Mouse (Mus musculus) erythroblast, embryonic 14.5 days (primary cell): ENCODE measurements around the gene Fsd1. TPM values are rescaled to one million over a fixed set of nuclear protein-coding genes. Genes with fewer than 3 reads are reported as not detected.

ENCODE experiments used
- H3K27me3 ChIP-seq: 2 replicates; pipeline ENCODE4 v1.6.1; 2012; ENCODE audit warnings: inconsistent platforms; ENCODE audit not compliant: control insufficient read depth
- H3K36me3 ChIP-seq: 2 replicates; pipeline ENCODE4 v1.6.1; 2012; ENCODE audit warnings: mild to moderate bottlenecking, inconsistent platforms; ENCODE audit not compliant: control insufficient read depth
- H3K4me1 ChIP-seq: 2 replicates; pipeline ENCODE4 v1.6.1; 2012; ENCODE audit warnings: inconsistent platforms; ENCODE audit not compliant: control insufficient read depth
- H3K4me3 ChIP-seq: replicated peaks from 2 replicates; pipeline ENCODE3; 2012; ENCODE audit warnings: moderate library complexity, mild to moderate bottlenecking, inconsistent platforms
- H3K9me3 ChIP-seq: 2 replicates; pipeline ENCODE4 v1.6.1; 2012; ENCODE audit warnings: low read length, inconsistent platforms, mixed read lengths; ENCODE audit not compliant: control insufficient read depth
- GATA1 ChIP-seq: IDR thresholded peaks from 2 replicates; pipeline ENCODE4 v1.6.1; 2012; ENCODE audit warnings: low read length, inconsistent platforms, mixed read lengths
- TAL1 ChIP-seq: IDR thresholded peaks from 3 replicates; pipeline ENCODE4 v1.6.1; 2012; ENCODE audit warnings: low read length, inconsistent platforms, mixed read lengths
- polyA plus RNA-seq: library from polyadenylated mRNA; stranded (reverse); fragments of >175 nt; gene quantifications from 2 replicates; pipeline ENCODE4 v1.2.3, GENCODE M21; 2012

Gene Fsd1
- polyA plus RNA-seq, 1 experiment = not detected

DNA sequence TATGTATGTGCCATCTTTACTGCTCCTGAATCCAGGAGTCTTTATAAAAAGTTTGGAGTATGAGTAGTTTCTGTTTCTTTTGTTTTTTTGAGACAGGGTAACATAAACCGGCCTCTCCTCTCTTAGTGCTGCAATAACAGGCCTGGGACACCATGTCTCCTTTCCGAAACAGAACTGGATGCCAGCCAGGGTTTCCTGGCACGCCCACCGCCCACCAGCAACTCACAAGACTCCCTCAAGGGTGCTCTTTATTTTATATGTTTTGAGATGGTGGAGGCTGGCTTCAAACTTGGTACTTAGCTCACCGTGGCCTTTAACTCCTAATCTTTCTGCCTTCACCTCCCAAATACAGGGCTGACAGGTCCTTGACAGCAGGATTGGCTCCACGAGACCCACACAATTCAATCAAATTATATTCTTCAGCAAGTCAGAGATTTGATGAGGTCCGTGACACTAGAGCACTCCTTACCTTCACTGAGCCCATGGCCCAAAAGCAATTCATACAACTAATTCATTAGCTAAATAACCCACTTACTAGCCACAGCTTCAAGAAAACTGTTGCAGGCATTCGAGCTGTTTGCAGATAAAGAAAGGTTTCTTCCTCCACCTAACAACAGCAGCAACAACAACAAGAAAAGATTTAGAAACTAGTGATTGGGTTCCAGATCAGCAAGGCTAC lies 52.4 kb downstream of the Fsd1 start:
- H3K4me3 ChIP-seq = no peak overlapping the region
- TF ChIP-seq TAL1 (no peak), GATA1 (no peak)
- peaks cover 39% of the 10 kb centered on the region for H3K36me3 ChIP-seq
- H3K27me3 ChIP-seq = no peaks in the 10 kb centered on the region
- H3K4me1 ChIP-seq = peaks cover 70% of the 10 kb centered on the region
- no peaks in the 10 kb centered on the region for H3K9me3 ChIP-seq

DNA sequence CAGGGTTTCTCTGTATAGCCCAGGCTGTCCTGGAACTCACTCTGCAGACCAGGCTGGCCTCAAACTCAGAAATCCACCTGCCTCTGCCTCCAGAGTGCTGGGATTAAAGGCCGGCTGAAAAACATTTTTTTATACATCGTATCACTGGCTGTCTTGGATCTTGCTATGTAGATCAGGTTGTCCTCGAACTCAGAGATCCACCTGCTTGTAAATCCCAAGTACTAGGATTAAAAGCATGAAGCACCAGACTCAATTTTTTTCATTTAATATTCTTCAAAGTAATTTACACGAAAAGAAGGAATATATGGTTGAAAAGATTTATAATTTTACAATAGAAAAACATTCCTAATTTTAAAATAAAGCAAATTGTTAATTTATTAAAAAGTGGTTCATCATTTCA lies 53.0 kb downstream of the Fsd1 start:
- Histone ChIP-seq H3K27me3 (no peaks in the 10 kb centered on the region), H3K9me3 (no peaks in the 10 kb centered on the region), H3K4me3 (peak overlapping the region; percentile 72), H3K4me1 (peaks cover 70% of the 10 kb centered on the region), H3K36me3 (peaks cover 39% of the 10 kb centered on the region)
- no peak for TF ChIP-seq GATA1
- TF ChIP-seq TAL1 = no peak

DNA sequence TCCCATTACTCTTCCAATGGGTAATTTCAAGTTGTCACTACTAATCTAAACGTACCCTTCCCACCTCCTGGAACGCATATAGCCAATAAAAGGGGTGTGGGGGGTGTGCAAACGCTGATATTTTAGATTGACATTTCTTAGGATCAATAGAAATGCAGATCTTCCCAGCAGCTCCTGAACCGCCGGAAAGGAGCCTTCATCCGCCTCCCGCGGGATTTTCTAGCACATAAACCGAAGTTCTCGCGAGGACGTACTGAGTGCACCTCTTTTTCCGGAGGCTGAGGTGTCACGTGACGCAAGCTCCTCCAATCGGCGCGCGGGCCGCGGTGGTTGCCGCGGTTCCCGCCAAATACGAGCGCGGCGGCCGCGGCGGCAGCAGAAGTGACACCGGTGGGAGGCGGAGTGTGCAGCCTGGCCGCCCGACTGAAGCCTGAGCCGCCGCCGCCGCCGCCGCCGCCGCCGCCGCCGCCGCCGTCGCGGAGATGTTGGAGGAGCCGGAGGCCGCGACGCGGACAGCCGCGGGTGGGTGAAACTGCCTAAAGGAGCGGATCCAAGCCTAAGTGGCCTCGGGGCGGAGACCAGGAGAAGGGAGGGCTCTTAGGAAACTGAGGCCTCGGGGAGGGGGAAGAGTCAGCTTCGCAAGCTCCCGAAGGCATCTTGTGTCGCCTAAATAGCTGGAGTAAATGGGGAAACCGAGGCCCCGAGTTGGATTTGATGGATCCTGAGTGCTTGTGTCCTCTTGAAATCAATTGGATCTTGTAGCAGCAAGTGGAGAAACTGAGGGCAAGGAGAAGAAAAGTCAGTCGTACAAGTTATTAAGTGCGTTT lies 53.9 kb downstream of the Fsd1 start, which contains the start of gene Chaf1a:
Gene Chaf1a, plus strand, starts transcription at position 410 of the 827 bp plus-strand sequence.
- Histone ChIP-seq H3K4me1 (peaks cover 61% of the 10 kb centered on the region), H3K4me3 (peak within 1 kb of the TSS; percentile 72), H3K27me3 (no peaks in the 10 kb centered on the region), H3K9me3 (no peaks in the 10 kb centered on the region), H3K36me3 (peaks cover 40% of the 10 kb centered on the region)
- TF ChIP-seq TAL1 (no peak), GATA1 (no peak)

DNA sequence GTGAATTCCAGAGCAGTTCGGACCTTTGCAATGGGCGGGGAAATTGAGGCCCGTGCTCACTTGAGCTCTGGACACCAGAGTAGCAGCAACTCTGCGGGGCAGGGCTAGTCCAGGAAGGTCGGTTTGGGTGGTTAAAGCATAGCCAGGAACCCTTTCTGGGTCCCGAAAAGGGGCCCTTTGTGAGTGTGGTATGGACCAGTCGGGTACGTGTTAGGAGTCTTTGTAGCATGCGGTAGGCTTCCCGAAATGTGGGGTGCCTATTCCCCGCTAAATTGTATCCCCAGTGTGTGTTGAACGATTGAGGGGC lies 54.5 kb downstream of the Fsd1 start:
- Histone ChIP-seq H3K36me3 (peaks cover 46% of the 10 kb centered on the region), H3K4me1 (peaks cover 58% of the 10 kb centered on the region), H3K9me3 (no peaks in the 10 kb centered on the region), H3K4me3 (peak overlapping the region; percentile 72), H3K27me3 (no peaks in the 10 kb centered on the region)
- TF ChIP-seq TAL1 (no peak), GATA1 (no peak)

Other genes starting within 250 kb of the Fsd1 start
- gene Adgre4, start 236.5 kb upstream of the Fsd1 start, polyA plus RNA-seq = not detected in 2 replicates
- not detected in 2 replicates for gene Zfp119a, start 107.6 kb upstream of the Fsd1 start, polyA plus RNA-seq
- 0.06 and 0.10 TPM in 2 replicates for gene Zfp959, start 94.4 kb upstream of the Fsd1 start, polyA plus RNA-seq
- not detected in 2 replicates for gene Zfp119b, start 37.0 kb upstream of the Fsd1 start, polyA plus RNA-seq
- gene Ebi3, start 33.9 kb upstream of the Fsd1 start, polyA plus RNA-seq = 0.34 and 0.37 TPM in 2 replicates
- 1.6 and 1.7 TPM in 2 replicates for gene Yju2, start 27.4 kb upstream of the Fsd1 start, polyA plus RNA-seq
- gene Shd, start 16.0 kb upstream of the Fsd1 start, polyA plus RNA-seq = not detected in 2 replicates
- 0.04 TPM in 1 of 2 replicates, not detected in the other for gene Stap2, start 19.1 kb downstream of the Fsd1 start, polyA plus RNA-seq
- 0.76 and 1.1 TPM in 2 replicates for gene Mpnd, start 19.2 kb downstream of the Fsd1 start, polyA plus RNA-seq
- gene Sh3gl1, start 50.1 kb downstream of the Fsd1 start, polyA plus RNA-seq = 5.9 TPM in 2 replicates
- gene Chaf1a, start 53.9 kb downstream of the Fsd1 start, polyA plus RNA-seq = 10.0 and 11.6 TPM in 2 replicates
- gene Ubxn6, start 88.5 kb downstream of the Fsd1 start, polyA plus RNA-seq = 3.4 and 4.0 TPM in 2 replicates
- 35.9 and 38.5 TPM in 2 replicates for gene Hdgfl2, start 93.1 kb downstream of the Fsd1 start, polyA plus RNA-seq
- not detected in 2 replicates for gene Plin4, start 123.3 kb downstream of the Fsd1 start, polyA plus RNA-seq
- not detected in 2 replicates for gene Plin5, start 131.1 kb downstream of the Fsd1 start, polyA plus RNA-seq
- 0.03 TPM in 1 of 2 replicates, not detected in the other for gene Lrg1, start 135.5 kb downstream of the Fsd1 start, polyA plus RNA-seq
- gene Sema6b, start 153.8 kb downstream of the Fsd1 start, polyA plus RNA-seq = 0.05 and 0.06 TPM in 2 replicates
- 0.07 and 0.10 TPM in 2 replicates for gene Tnfaip8l1, start 176.0 kb downstream of the Fsd1 start, polyA plus RNA-seq
- gene Mydgf, start 197.4 kb downstream of the Fsd1 start, polyA plus RNA-seq = 1.7 and 1.8 TPM in 2 replicates
- gene Dpp9, start 232.4 kb downstream of the Fsd1 start, polyA plus RNA-seq = 5.6 and 6.1 TPM in 2 replicates